Mouse (Mus musculus) heart, postnatal 0 days (tissue): Measurements from ENCODE around the gene Fbxl18. TPM values are rescaled to one million over a fixed set of nuclear protein-coding genes. Genes with fewer than 3 reads are reported as not detected.

Experiments
- ATAC-seq: fragments of 200-750 bp; cut with Nextera tagmentation; 2 replicates; pipeline ENCODE4 v1.8.0; 2017; ENCODE audit warnings: low read depth, moderate number of reproducible peaks, moderate library complexity; ENCODE audit not compliant: insufficient read depth
- DNase-seq: peaks from one replicate; pipeline ENCODE4 v3.0.0-alpha.2; 2016; ENCODE audit warnings: low spot score
- H3K27ac ChIP-seq: fragments of 300-500 bp; sonication (generic); 2 replicates; pipeline ENCODE4 v1.5.1; 2014; ENCODE audit warnings: low read depth, mild to moderate bottlenecking
- H3K27me3 ChIP-seq: fragments of 300-500 bp; sonication (generic); 2 replicates; pipeline ENCODE4 v1.6.1; 2014; ENCODE audit warnings: low read length, mixed read lengths; ENCODE audit not compliant: control insufficient read depth, insufficient read depth
- H3K36me3 ChIP-seq: fragments of 300-500 bp; sonication (generic); replicated peaks from 2 replicates; pipeline ENCODE4 v1.6.1; 2014; ENCODE audit warnings: low read length, mixed read lengths; ENCODE audit not compliant: control insufficient read depth, insufficient read depth
- H3K4me1 ChIP-seq: fragments of 300-500 bp; sonication (generic); 2 replicates; pipeline ENCODE4 v1.6.1; 2014; ENCODE audit warnings: antibody characterized with exemption; ENCODE audit not compliant: control insufficient read depth, insufficient read depth
- H3K4me2 ChIP-seq: fragments of 300-500 bp; sonication (generic); 2 replicates; pipeline ENCODE4 v1.6.1; 2014; ENCODE audit warnings: low read depth, mild to moderate bottlenecking, low read length, moderate library complexity
- H3K4me3 ChIP-seq: fragments of 300-500 bp; sonication (generic); 2 replicates; pipeline ENCODE4 v1.5.1; 2014; ENCODE audit warnings: low read depth, low read length
- H3K9ac ChIP-seq: fragments of 300-500 bp; sonication (generic); replicated peaks from 2 replicates; pipeline ENCODE4 v1.6.1; 2014; ENCODE audit warnings: low read depth, low read length, mixed read lengths
- H3K9me3 ChIP-seq: fragments of 300-500 bp; sonication (generic); replicated peaks from 2 replicates; pipeline ENCODE4 v1.6.1; 2016; ENCODE audit warnings: low read length; ENCODE audit not compliant: control insufficient read depth
- CTCF ChIP-seq: IDR thresholded peaks from 2 replicates; pipeline ENCODE4 v1.5.1; 2016; ENCODE audit warnings: antibody characterized with exemption, control low read depth, low read depth
- EP300 ChIP-seq: IDR thresholded peaks from 2 replicates; pipeline ENCODE4 v1.6.1; 2016; ENCODE audit warnings: antibody characterized with exemption, low read depth
- WGBS: fragments of 180-500 bp; shearing (Covaris S2); extraction: QIAGEN DNeasy Blood & Tissue Kit; methylation state at CpG from one replicate; pipeline ENCODE4 v1.1.7; 2014; 5-methylcytosine and 5-hydroxymethylcytosine counted together
- polyA plus RNA-seq: library from polyadenylated mRNA; unstranded; fragments of >200 nt; fragmentation: Nextera tagmentation; extraction: Ambion mirVana; gene quantifications from 2 replicates; pipeline ENCODE4 v1.2.1, GENCODE M21; 2015
- total RNA-seq: library from RNA; depleted of rRNA; stranded (reverse); fragments of >200 nt; gene quantifications from 2 replicates; pipeline ENCODE4 v1.2.3, GENCODE M21; 2014; ENCODE audit warnings: low replicate concordance; rRNA removed

Gene Fbxl18
- total and polyA plus RNA-seq, 2 experiments from 2014 or later: 7.3 to 17.8 TPM

DNA sequence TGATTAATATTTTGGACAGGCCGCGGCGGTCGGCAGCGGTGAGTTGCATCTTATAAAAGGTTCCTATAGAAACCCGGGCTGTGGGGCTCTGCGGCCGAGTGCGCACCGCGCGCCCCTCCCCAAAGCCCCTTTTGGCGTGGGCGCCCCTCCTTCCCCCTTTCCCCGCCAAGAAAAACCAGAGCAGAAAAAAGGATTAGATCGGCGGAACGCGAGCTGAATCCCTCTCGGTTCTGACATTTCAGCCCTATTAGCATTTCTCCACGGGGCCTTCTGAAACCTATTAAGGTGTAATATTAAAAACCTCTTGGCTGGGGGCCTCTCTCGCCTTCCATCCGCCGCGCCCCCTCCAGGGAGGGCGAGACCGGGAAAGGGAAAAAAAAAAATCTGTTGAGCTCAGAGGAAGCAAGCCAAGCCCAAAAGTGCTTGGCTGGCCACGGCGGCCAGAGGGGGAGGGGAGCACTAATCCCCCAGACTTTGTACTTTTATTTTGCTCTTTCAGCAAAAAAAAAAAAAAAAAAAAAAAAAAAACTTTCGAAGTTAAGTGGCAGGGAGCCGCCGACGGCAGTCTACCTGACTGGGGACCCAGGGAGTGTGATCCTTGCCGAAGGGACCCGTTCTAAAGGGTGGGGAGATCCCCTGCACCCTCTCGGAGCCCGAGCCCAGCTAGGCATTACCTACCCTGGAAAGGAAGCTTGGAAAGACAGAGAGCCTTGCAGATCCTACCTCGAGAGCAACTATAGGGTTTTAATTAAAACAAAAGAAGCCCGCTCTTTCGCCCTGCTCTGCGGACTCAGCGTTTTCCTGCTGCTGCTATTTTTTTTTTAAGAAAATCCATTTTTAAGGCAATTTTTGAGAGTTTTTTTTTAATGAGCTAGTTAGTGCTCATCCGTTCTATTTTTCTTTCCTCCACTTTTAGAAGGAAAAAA is 76.5 kb downstream of the Fbxl18 start:
- Histone ChIP-seq H3K4me2 (peak overlapping the region; percentile 71), H3K4me1 (peaks cover 4% of the 10 kb centered on the region; the same call in 1 of the 2 replicates), H3K4me3 (peak overlapping the region; percentile 88), H3K27ac (peak overlapping the region; percentile 99), H3K27me3 (no peaks in the 10 kb centered on the region), H3K9me3 (no peaks in the 10 kb centered on the region), H3K9ac (peak overlapping the region; percentile 97), H3K36me3 (no peaks in the 10 kb centered on the region)
- WGBS: under 1% methylated on average over 41 of the region's 43 CpGs
- TF ChIP-seq EP300: peak; percentile 48; the same call in 1 of the 2 replicates
- no peak for TF ChIP-seq CTCF
- peak; percentile 85 for DNase-seq
- no peak for ATAC-seq

DNA sequence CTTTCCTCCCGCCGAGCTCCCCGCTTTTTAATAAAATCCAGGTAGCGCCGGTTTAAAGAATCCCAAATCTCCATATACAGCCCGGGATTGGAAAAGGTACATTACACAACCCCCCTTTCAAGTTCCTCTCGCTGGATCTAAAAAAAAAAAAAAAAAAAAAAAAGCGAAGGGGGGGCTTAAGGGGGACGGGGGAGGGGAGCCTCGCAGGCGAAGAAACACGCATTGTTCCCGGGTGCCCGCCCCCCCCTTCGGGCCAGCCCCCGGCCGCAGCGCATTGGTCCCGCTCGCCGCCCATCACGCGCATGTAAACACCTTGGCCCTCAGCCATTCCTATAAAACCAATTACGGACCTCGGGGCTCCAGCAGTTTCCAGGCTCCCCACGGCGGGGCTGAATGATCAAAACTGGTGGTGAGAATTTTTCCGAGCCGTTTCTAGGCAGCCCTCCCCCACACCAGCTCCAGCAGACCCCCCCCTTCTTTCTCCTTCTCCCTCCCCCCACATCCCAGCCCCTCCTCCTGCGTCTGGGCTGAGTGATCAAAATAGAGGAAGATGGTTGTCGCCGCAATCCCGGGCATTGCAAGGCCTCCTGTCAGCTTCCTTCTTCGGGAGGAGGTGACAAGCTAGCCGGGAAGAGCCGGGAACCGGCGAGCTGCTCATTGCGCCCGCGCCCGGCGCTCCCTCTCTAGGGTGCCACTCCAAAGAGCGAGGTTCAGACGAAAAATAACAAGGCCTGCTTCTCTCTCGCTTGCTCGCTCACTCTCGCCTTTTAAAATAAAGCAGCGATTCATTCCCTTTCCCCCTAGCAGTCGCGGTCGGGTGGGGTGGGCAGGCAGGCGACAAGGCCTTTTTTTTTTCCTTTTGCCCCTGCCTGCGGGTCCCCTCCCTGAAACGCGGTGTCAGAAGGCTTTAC is 77.4 kb downstream of the Fbxl18 start, which contains the start of gene Tnrc18:
Gene Tnrc18 (minus strand): TSS at position 139 of the 911 bp plus-strand sequence.
- Histone ChIP-seq H3K27me3 (no peaks in the 10 kb centered on the region), H3K4me3 (peak within 1 kb of the TSS; percentile 88), H3K27ac (peak within 1 kb of the TSS; percentile 99), H3K4me2 (peak within 1 kb of the TSS; percentile 92), H3K36me3 (no peaks in the 10 kb centered on the region), H3K4me1 (peaks cover 3% of the 10 kb centered on the region), H3K9me3 (no peaks in the 10 kb centered on the region), H3K9ac (peak within 1 kb of the TSS; percentile 98)
- peak; percentile 62 for ATAC-seq
- DNase-seq: peak; percentile 99
- TF ChIP-seq CTCF (no peak), EP300 (peak; percentile 98)
- under 1% methylated on average over 48 of the region's 56 CpGs for WGBS

Other genes starting within 250 kb of the Fbxl18 start
- gene Slc29a4, start 202.9 kb downstream of the Fbxl18 start, total RNA-seq: 0.08 and 0.93 TPM in 2 replicates
- 0.41 and 0.48 TPM in 2 replicates for gene Slc29a4, start 202.9 kb downstream of the Fbxl18 start, polyA plus RNA-seq
- 69.3 and 79.0 TPM in 2 replicates for gene Tnrc18, start 77.8 kb downstream of the Fbxl18 start, total RNA-seq
- gene Tnrc18, start 77.8 kb downstream of the Fbxl18 start, polyA plus RNA-seq: 10.4 TPM in 2 replicates
- gene Actb, start 11.3 kb upstream of the Fbxl18 start, total RNA-seq: 2,129 and 2,574 TPM in 2 replicates
- 4,473 and 4,544 TPM in 2 replicates for gene Actb, start 11.3 kb upstream of the Fbxl18 start, polyA plus RNA-seq
- 101 and 104 TPM in 2 replicates for gene Fscn1, start 64.9 kb upstream of the Fbxl18 start, total RNA-seq
- 77.9 and 78.7 TPM in 2 replicates for gene Fscn1, start 64.9 kb upstream of the Fbxl18 start, polyA plus RNA-seq
- 23.3 and 25.2 TPM in 2 replicates for gene Rnf216, start 217.6 kb upstream of the Fbxl18 start, total RNA-seq
- gene Rnf216, start 217.6 kb upstream of the Fbxl18 start, polyA plus RNA-seq: 17.1 and 17.7 TPM in 2 replicates